Mouse (Mus musculus): ENCODE data around the gene Vstm4.
A peak's percentile ranks its signal among the peaks of the same experiment; 100 is the strongest.

Gene Vstm4

DNA sequence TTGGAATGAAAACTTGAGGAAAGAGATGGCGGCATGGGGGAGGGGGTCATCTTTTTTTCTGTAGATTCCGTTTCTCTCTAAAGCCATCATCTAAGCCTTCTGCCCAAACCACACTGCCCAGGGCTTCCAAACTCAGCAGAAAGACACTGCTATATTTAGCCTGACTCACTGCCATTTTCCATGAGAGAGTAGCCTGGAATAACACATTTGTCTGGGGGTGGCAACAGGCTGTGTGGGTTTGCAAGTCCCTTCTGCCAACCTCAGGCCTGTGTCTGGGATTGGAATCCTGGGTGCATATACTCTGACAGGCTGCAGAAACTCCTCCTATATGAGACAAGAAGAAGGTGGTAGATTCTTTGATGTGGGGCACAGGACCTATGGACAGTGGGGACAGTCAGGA is 91.0 kb downstream of the Vstm4 start:
- DNase-seq (ENCODE audit: low spot score): no peak

DNA sequence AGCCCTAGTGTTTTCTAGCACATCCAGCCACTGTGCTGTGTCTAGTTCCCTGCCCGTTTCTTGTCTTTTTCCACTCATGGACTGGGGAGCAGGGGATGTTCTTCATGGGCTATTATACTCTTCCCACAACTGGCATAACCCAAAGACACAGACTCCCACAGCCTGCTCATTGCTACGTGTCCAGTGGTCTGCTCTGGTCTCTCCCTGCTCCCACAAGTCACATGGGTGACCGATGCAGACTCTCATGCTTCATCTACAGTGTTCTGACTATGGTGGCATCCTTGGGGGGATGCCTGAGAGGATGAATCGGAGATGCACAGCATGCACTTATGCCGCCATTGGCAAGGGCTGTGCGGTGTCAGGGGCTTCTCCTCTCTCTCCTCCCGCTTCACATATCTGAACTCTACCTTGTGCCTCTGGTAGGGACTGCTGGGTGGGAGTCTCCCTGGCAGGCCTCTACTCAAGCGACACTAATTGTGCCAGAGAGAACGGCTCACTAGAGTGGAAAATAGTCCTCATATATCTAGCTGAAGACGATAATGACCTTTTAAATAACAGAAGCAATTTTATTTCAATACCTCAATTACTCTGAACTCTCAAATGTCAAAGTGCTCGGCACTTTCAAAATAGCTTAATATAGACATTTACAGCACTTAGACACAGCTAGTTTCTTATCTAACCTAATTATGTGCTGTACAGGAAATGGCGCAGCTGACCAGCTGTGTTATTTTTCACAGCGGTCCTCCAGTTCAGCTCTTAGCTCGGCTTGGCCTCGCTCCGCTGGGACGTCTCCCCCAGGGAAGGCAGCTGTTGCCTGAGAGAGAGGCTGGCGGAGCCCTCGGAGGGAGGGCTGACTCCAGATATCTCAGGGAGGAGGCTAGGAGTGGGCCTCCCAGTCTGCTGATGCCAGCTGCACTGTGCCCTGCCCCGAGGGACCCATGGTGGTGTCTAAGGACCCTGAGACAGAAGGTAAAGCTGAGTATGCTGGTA is 94.1 kb downstream of the Vstm4 start:
- no peak for DNase-seq (ENCODE audit: low spot score)

DNA sequence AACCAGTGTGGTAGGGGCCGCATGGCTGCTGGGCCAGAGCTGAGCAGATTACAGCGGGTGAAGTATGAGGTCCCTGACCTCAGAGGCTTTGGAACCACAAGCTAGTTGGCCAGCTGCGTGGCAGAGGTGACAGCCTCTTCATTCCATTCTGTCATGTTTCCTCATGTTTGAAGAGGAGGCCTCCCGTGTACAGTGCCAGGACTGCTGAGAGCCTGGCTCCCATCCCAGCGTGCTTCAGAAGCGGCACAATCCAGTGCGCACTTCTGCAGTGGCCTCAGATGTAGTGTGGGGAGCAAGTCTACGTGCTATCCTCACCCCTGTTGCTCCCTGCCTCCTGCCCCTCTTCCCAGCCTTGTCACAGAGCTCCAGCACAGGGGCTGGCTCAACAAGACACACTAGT is 99.9 kb downstream of the Vstm4 start:
- DNase-seq (ENCODE audit: low spot score): no peak

DNA sequence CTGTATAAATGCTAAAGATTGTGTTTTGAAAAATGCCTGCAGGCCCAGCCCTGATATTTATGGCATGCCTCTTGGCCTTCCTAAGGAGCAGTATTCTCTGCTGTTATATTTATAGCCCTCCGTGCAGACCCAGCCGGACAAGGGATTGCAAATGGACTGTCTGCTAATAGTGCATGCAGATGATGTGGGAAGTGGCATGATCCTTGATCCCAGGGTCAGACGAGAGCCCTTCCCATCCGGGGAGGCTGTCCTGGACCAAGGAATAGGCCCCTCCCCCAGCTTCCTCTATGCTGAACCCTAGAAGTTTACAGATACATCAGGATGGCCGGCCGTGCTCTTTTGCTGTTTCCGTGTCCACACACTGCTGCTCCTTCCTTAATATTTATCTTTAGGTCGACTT is 102.1 kb downstream of the Vstm4 start:
- DNase-seq (ENCODE audit: low spot score): peak; percentile 71

DNA sequence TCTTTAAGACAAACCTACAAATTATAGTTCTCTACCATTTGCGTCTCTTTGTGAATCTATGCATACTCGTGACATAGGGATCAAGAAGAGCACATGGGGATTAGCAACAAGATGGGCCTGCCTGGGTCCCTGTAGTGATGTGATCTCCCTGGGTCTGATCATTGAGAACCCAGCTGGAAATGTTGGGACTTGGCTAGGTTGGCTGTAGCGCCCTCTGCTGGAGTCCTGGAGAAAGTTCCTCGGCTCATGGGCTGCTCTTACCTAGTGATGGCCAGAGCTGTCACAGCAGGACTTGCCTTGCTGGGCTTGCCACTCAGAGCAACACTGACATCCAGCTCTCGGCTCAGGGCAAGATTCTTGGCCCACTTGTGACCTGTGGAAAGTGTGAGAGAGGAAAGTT is 103.9 kb downstream of the Vstm4 start:
- peak; percentile 51 for DNase-seq (ENCODE audit: low spot score)

DNA sequence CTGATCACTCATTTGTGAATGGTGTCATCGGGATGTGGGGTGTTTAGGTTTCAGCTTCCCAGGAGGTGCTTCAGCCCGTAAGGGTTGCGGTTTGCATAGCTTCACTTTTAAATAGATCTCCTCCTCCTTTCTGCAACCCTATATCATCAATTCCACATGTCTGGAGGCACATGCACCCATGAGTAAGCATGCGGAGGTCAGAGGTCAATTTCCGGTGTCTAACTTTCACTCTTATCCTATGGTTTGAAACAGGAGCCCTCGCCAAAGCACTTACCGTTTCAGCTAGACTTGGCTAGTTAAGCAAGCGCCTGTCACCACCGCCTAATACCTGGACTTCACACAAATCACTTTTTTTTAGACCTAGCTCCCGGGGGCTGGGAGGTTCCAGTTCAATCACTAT is 108.2 kb downstream of the Vstm4 start:
- no peak for DNase-seq (ENCODE audit: low spot score)

DNA sequence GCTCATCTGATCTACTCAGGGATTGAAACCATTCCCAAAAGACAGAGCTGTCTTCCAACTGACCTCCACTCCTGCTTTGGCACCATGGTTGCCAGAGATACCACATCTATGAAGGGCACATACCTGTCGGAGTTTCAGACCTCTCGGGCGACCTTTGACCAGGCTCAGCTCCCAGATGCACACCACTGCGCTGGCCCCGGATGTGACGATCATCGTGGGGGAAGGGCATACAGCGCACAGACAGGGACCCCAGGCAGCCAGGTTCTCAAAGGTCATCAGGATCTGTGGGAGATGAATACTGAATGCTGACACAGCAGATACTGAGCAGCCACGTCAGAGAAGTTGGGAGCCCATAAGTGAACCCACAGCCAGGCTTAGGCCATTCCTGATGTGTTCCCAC is 114.1 kb downstream of the Vstm4 start:
- peak; percentile 77 for DNase-seq (ENCODE audit: low spot score)

DNA sequence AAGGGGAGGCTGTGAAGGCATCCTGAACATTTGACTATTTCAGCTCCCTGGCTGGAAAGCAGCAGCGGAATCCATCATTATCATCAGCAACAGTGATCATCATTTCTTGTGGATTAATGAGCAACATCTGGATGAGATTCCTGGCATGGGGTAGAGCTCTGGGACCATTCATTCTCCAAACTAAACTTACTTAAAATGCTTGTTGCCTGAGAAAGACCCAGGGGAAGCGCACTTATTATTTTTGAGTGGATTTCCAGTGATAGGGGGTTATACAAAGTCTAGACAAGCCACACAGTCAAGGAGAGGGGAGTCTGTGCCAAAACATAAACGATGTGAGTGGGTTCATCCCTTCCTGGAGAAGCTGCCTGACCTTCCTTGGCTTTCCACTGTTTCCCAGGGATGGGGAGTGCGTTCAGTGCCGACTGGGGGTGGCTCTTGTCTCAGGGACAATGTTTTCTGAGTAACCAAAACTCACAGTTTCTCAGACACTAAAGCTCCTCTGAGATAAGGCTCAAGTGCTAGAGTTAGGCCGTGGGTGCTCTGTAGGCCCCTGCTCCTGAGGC is 127.7 kb downstream of the Vstm4 start:
- no peak for DNase-seq (ENCODE audit: low spot score)

DNA sequence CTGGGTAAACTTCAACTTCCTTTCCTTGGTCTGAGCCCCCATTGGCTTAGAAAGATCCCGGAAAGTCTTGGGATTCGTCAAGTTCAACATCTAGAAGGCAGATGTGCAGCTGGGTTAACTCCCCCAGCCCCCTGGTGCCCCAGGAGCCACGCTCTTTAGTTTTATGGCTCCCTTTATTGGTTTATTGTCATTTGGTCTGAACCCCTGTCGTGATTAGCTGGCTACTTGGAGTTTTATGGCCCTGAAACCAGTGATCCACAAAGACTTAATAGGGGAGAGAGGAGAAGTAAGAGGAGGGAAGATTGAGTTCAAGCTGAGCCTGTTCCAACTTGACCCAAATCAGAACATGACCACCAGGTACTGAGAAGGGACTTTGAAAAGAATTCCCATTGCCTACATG is 130.1 kb downstream of the Vstm4 start:
- no peak for DNase-seq (ENCODE audit: low spot score)
